ENCODE assay signal across 26 mouse cellular contexts in the genomic region with DNA sequence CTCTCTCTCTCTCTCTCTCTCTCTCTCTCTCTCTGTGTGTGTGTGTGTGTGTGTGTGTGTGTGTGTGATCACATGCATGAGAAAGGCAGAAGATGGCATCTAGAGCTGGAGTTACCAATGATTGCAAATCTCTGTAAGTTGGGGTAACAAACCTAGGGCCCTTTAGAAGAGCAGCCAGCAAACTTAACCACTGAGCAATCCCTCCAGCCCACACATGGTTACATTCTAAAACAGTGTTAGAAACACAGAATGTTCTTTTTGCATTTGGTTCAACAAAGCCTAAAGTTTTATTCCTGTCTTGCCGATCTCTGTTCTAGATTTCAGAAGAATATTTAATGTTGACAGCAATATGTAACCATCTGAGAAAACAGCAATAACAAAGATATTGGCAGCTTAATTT. TPM values are rescaled to one million over a fixed set of nuclear protein-coding genes. Genes with fewer than 3 reads are reported as not detected.
DNase-seq lines count a peak whose midpoint lies in the region; ATAC-seq and TF ChIP-seq lines count a peak whose summit lies in the region.
"Had no signal": no experiment of that assay in that cellular context is flagged by ENCODE, and none has a peak within 500 bp of the region (broad histone marks: within the 10 kb centered on the region; RNA-seq: fewer than 3 reads in every experiment).

No protein-coding gene starts in this region.

- H3K9ac ChIP-seq in liver, adult 2 months (ENCODE audit: low read depth, low read length): no peak overlapping the region
- H3K9ac ChIP-seq in liver, embryonic 11.5 days (ENCODE audit: low read depth, low read length): no peak overlapping the region
- H3K9ac ChIP-seq in liver, postnatal 0 days (replicated peaks): no peak overlapping the region
- H3K9ac ChIP-seq in liver, embryonic 12.5 days: no peak overlapping the region
- H3K9ac ChIP-seq: embryonic facial prominence, embryonic 13.5 days; embryonic facial prominence, embryonic 15.5 days; forebrain, embryonic 12.5 days had no signal

- H3K36me3 ChIP-seq in liver, adult 2 months (ENCODE audit: control insufficient read depth, insufficient read depth, low read length): peaks cover 38% of the 10 kb centered on the region
- H3K36me3 ChIP-seq in liver, embryonic 11.5 days (ENCODE audit: control insufficient read depth, insufficient read depth, low read length): no peaks in the 10 kb centered on the region
- H3K36me3 ChIP-seq in liver, postnatal 0 days (replicated peaks; ENCODE audit: insufficient read depth, low read length): peaks cover 5% of the 10 kb centered on the region; the same call in 1 of the 2 replicates
- no peaks in the 10 kb centered on the region for H3K36me3 ChIP-seq in liver, embryonic 12.5 days
- H3K36me3 ChIP-seq: embryonic facial prominence, embryonic 13.5 days; embryonic facial prominence, embryonic 15.5 days; forebrain, embryonic 10.5 days; forebrain, embryonic 12.5 days had no signal

- no peaks in the 10 kb centered on the region for H3K9me3 ChIP-seq in liver, embryonic 11.5 days (ENCODE audit: control insufficient read depth, low read length)
- H3K9me3 ChIP-seq in liver, postnatal 0 days (ENCODE audit: low read length): no peaks in the 10 kb centered on the region
- H3K9me3 ChIP-seq in liver, embryonic 12.5 days (replicated peaks): no peaks in the 10 kb centered on the region
- H3K9me3 ChIP-seq: embryonic facial prominence, embryonic 13.5 days; embryonic facial prominence, embryonic 15.5 days; forebrain, embryonic 10.5 days; forebrain, embryonic 12.5 days had no signal

- TF ChIP-seq POLR2A in liver, adult 2 months (IDR thresholded peaks at IDR 0.05; ENCODE audit: extremely low read depth, insufficient read depth, low read length): no peak

- no peak overlapping the region for H3K4me2 ChIP-seq in liver, embryonic 11.5 days
- H3K4me2 ChIP-seq in liver, postnatal 0 days (ENCODE audit: low read depth, low read length): no peak overlapping the region
- no peak overlapping the region for H3K4me2 ChIP-seq in liver, embryonic 12.5 days
- H3K4me2 ChIP-seq: embryonic facial prominence, embryonic 13.5 days; embryonic facial prominence, embryonic 15.5 days; forebrain, embryonic 12.5 days had no signal

- no peak for TF ChIP-seq EP300 in liver, postnatal 0 days (IDR thresholded peaks at IDR 0.05; ENCODE audit: low read depth)

- DNase-seq in liver, adult 2 months (ENCODE audit: extremely low read depth, low read depth, low spot score): peak; percentile 60
- DNase-seq in liver, embryonic 11.5 days (ENCODE audit: low spot score): no peak
- DNase-seq in liver, postnatal 0 days: no peak
- no peak for DNase-seq in cerebellum, adult 11-12 months
- DNase-seq: adrenal gland, adult 2 months; adrenal gland, postnatal 10 days; adrenal gland, postnatal 25 days; cerebellum, adult 18-20 months; cerebellum, adult 8-10 months; cerebellum, adult 9-11 months; cerebellum, postnatal 14 days; cerebellum, postnatal 36 days; embryo, embryonic 11 days had no signal

- no peak for ATAC-seq in liver, embryonic 11.5 days (replicated peaks; ENCODE audit: low FRiP score)
- ATAC-seq in liver, postnatal 0 days: no peak
- no peak for ATAC-seq in liver, embryonic 12.5 days
- ATAC-seq: forebrain, embryonic 14.5 days; forebrain, embryonic 16.5 days had no signal

- WGBS in liver, adult 2 months: 53% methylated on average over 1 of the region's 1 CpGs
- WGBS in liver, embryonic 11.5 days: 86% methylated on average over 1 of the region's 1 CpGs
- WGBS in liver, postnatal 0 days (ENCODE audit: insufficient replicate concordance): 84% methylated on average over 1 of the region's 1 CpGs
- WGBS in liver, embryonic 12.5 days (ENCODE audit: insufficient replicate concordance): 81% methylated on average over 1 of the region's 1 CpGs

- H3K79me2 ChIP-seq in liver, adult 2 months (ENCODE audit: control insufficient read depth, insufficient read depth, low read length): no peaks in the 10 kb centered on the region; the same call in 1 of the 2 replicates

- H3K4me1 ChIP-seq in liver, adult 2 months (ENCODE audit: control insufficient read depth, insufficient read depth, low read length): peaks cover 14% of the 10 kb centered on the region
- H3K4me1 ChIP-seq in liver, embryonic 11.5 days (replicated peaks; ENCODE audit: control insufficient read depth, insufficient read depth, low read length): no peaks in the 10 kb centered on the region
- no peaks in the 10 kb centered on the region for H3K4me1 ChIP-seq in liver, postnatal 0 days (ENCODE audit: insufficient read depth)
- H3K4me1 ChIP-seq in liver, embryonic 12.5 days: no peaks in the 10 kb centered on the region
- H3K4me1 ChIP-seq: embryonic facial prominence, embryonic 13.5 days; embryonic facial prominence, embryonic 15.5 days; forebrain, embryonic 10.5 days; forebrain, embryonic 12.5 days had no signal

- TF ChIP-seq CTCF in liver, adult 2 months (IDR thresholded peaks at IDR 0.05; ENCODE audit: low read depth, low read length): no peak
- no peak for TF ChIP-seq CTCF in liver, postnatal 0 days (IDR thresholded peaks at IDR 0.05; ENCODE audit: low read depth)

- no peaks in the 10 kb centered on the region for H3K27me3 ChIP-seq in liver, adult 2 months (ENCODE audit: control insufficient read depth, insufficient read depth, low read length)
- H3K27me3 ChIP-seq in liver, embryonic 11.5 days (replicated peaks; ENCODE audit: control insufficient read depth, insufficient read depth, low read length): no peaks in the 10 kb centered on the region
- no peaks in the 10 kb centered on the region for H3K27me3 ChIP-seq in liver, postnatal 0 days (ENCODE audit: insufficient read depth, low read length)
- H3K27me3 ChIP-seq in liver, embryonic 12.5 days (replicated peaks): no peaks in the 10 kb centered on the region
- H3K27me3 ChIP-seq: embryonic facial prominence, embryonic 13.5 days; embryonic facial prominence, embryonic 15.5 days; forebrain, embryonic 12.5 days had no signal

- no peak overlapping the region for H3K4me3 ChIP-seq in liver, adult 2 months (ENCODE audit: insufficient read depth, low read depth, low read length)
- no peak overlapping the region for H3K4me3 ChIP-seq in liver, embryonic 11.5 days (ENCODE audit: low read depth, low read length)
- H3K4me3 ChIP-seq in liver, postnatal 0 days (ENCODE audit: low read depth, low read length): no peak overlapping the region
- H3K4me3 ChIP-seq in liver, embryonic 12.5 days: no peak overlapping the region
- H3K4me3 ChIP-seq: embryonic facial prominence, embryonic 13.5 days; embryonic facial prominence, embryonic 15.5 days; erythroblast, embryonic 14.5 days; forebrain, embryonic 10.5 days; forebrain, embryonic 12.5 days had no signal

- H3K27ac ChIP-seq in liver, adult 2 months (replicated peaks; ENCODE audit: insufficient read depth, low read depth, low read length): peak overlapping the region; percentile 86
- no peak overlapping the region for H3K27ac ChIP-seq in liver, embryonic 11.5 days (ENCODE audit: low read depth, low read length)
- peak overlapping the region; percentile 71 for H3K27ac ChIP-seq in liver, postnatal 0 days (ENCODE audit: low read depth)
- no peak overlapping the region for H3K27ac ChIP-seq in liver, embryonic 12.5 days
- H3K27ac ChIP-seq: embryonic facial prominence, embryonic 13.5 days; embryonic facial prominence, embryonic 15.5 days; forebrain, embryonic 10.5 days; forebrain, embryonic 12.5 days had no signal

RNA-seq across cellular contexts. Expression of a gene that starts 8.2 kb away (rescaled TPM):
- 80.9 and 92.1 TPM in 2 replicates for total RNA-seq in liver, adult 2 months (2014; rRNA removed)
- 21.6 and 26.1 TPM in 2 replicates for polyA plus RNA-seq in liver, adult 2 months (2012; rRNA removed)
- 1.6 and 2.4 TPM in 2 replicates for polyA plus RNA-seq in liver, embryonic 11.5 days (2014; fragmentation: Nextera tagmentation; extraction: Ambion mirVana)
- polyA plus RNA-seq in liver, postnatal 0 days (2015; fragmentation: Nextera tagmentation; extraction: Ambion mirVana): 55.4 and 60.8 TPM in 2 replicates
- polyA plus RNA-seq in liver, embryonic 12.5 days (2016; fragmentation: Nextera tagmentation; extraction: Ambion mirVana): 3.2 and 3.5 TPM in 2 replicates
- total RNA-seq: adrenal gland, adult 2 months; adrenal gland, postnatal 25 days; common myeloid progenitor, adult 5-6 weeks; ES-E14; MEL had no signal
- polyA plus RNA-seq: adrenal gland, adult 2 months; C2C12; embryonic facial prominence, embryonic 11.5 days; embryonic facial prominence, embryonic 13.5 days; embryonic facial prominence, embryonic 15.5 days; forebrain, embryonic 10.5 days; forebrain, embryonic 12.5 days; forebrain, embryonic 14.5 days; forebrain, embryonic 16.5 days had no signal

RNA-seq across cellular contexts. Expression of a gene that starts 41.1 kb away (rescaled TPM):
- total RNA-seq in liver, adult 2 months (2014; rRNA removed): 205 and 206 TPM in 2 replicates
- 62.6 and 67.7 TPM in 2 replicates for polyA plus RNA-seq in liver, adult 2 months (2012; rRNA removed)
- 0.35 and 0.41 TPM in 2 replicates for polyA plus RNA-seq in liver, embryonic 11.5 days (2014; fragmentation: Nextera tagmentation; extraction: Ambion mirVana)
- 29.5 and 30.1 TPM in 2 replicates for polyA plus RNA-seq in liver, postnatal 0 days (2015; fragmentation: Nextera tagmentation; extraction: Ambion mirVana)
- 0.81 and 0.91 TPM in 2 replicates for polyA plus RNA-seq in liver, embryonic 12.5 days (2016; fragmentation: Nextera tagmentation; extraction: Ambion mirVana)
- total RNA-seq: adrenal gland, postnatal 25 days; common myeloid progenitor, adult 5-6 weeks; ES-E14; MEL had no signal
- polyA plus RNA-seq: C2C12; embryonic facial prominence, embryonic 11.5 days; erythroblast, embryonic 14.5 days; forebrain, embryonic 14.5 days; forebrain, embryonic 16.5 days had no signal

RNA-seq across cellular contexts. Expression of a gene that starts 54.7 kb away (rescaled TPM):
- total RNA-seq in liver, adult 2 months (2014; rRNA removed): 0.37 and 1.3 TPM in 2 replicates
- polyA plus RNA-seq in liver, adult 2 months (2012; rRNA removed): 0.21 and 0.24 TPM in 2 replicates
- 0.78 and 0.89 TPM in 2 replicates for polyA plus RNA-seq in liver, embryonic 11.5 days (2014; fragmentation: Nextera tagmentation; extraction: Ambion mirVana)
- 41.6 and 42.7 TPM in 2 replicates for polyA plus RNA-seq in liver, postnatal 0 days (2015; fragmentation: Nextera tagmentation; extraction: Ambion mirVana)
- polyA plus RNA-seq in liver, embryonic 12.5 days (2016; fragmentation: Nextera tagmentation; extraction: Ambion mirVana): 1.3 and 1.8 TPM in 2 replicates
- total RNA-seq: adrenal gland, postnatal 25 days; common myeloid progenitor, adult 5-6 weeks; ES-E14; MEL had no signal
- polyA plus RNA-seq: adrenal gland, adult 2 months; C2C12; embryonic facial prominence, embryonic 11.5 days; embryonic facial prominence, embryonic 13.5 days; erythroblast, embryonic 14.5 days; forebrain, embryonic 10.5 days; forebrain, embryonic 12.5 days; forebrain, embryonic 14.5 days; forebrain, embryonic 16.5 days had no signal

Comparison
In these comparisons a context has a peak if more than half of its experiments do, and no peak if none do; other contexts are left out.
1. H3K27ac ChIP-seq: peak in liver, adult 2 months (single experiment) and liver, postnatal 0 days (single experiment); none in liver, embryonic 11.5 days (single experiment) and liver, embryonic 12.5 days (single experiment).
2. RNA of a gene that starts 41.1 kb away (polyA plus RNA-seq): 62.6 to 67.7 TPM in liver, adult 2 months and 29.5 to 30.1 TPM in liver, postnatal 0 days; 0.81 to 0.91 TPM in liver, embryonic 12.5 days and 0.35 to 0.41 TPM in liver, embryonic 11.5 days; every median in the first group is over 10 times any median in the second.
3. RNA of a gene that starts 54.7 kb away (polyA plus RNA-seq): 41.6 to 42.7 TPM in liver, postnatal 0 days; 1.3 to 1.8 TPM in liver, embryonic 12.5 days, 0.78 to 0.89 TPM in liver, embryonic 11.5 days and 0.21 to 0.24 TPM in liver, adult 2 months; every median in the first group is over 10 times any median in the second.